Mouse (Mus musculus): Measurements from ENCODE around the gene Ppfibp1. TPM values are rescaled to one million over a fixed set of nuclear protein-coding genes. Genes with fewer than 3 reads are reported as not detected.

Ppfibp1 gene
- polyA plus RNA-seq, 1 experiment, result 15.5 TPM

GRCm38 (mm10) chr6:146949682-146950453 lies 61.6 kb downstream of the Ppfibp1 start:
- TF ChIP-seq CTCF (IDR thresholded peaks at IDR 0.05; ENCODE audit: control insufficient read depth, insufficient read depth, low read length), result no peak
- no peak for TF ChIP-seq POLR2A (IDR thresholded peaks at IDR 0.05; ENCODE audit: borderline replicate concordance, control insufficient read depth, low read depth, low read length)

GRCm38 (mm10) chr6:146950454-146950832 lies 62.2 kb downstream of the Ppfibp1 start:
- Histone ChIP-seq H3K4me3 (replicated peaks; ENCODE audit: control insufficient read depth, low read depth, low read length) (no peak overlapping the region), H3K27ac (ENCODE audit: control insufficient read depth, insufficient read depth, low read depth, low read length, poor library complexity) (no peak overlapping the region), H3K4me1 (ENCODE audit: control insufficient read depth, insufficient read depth, low read length) (no peaks in the 10 kb centered on the region)
- 55% methylated on average over 1 of the region's 1 CpGs for WGBS
- TF ChIP-seq CTCF (IDR thresholded peaks at IDR 0.05; ENCODE audit: control insufficient read depth, insufficient read depth, low read length) (no peak), POLR2A (IDR thresholded peaks at IDR 0.05; ENCODE audit: borderline replicate concordance, control insufficient read depth, low read depth, low read length) (no peak)

More at GRCm38 (mm10) chr6:146949682-146950453, 61.6 kb downstream of the Ppfibp1 start:
- no peaks in the 10 kb centered on the region for H3K4me1 ChIP-seq (ENCODE audit: control insufficient read depth, insufficient read depth, low read length)
- 53% methylated on average over 10 of the region's 10 CpGs for WGBS
- H3K27ac ChIP-seq (ENCODE audit: control insufficient read depth, insufficient read depth, low read depth, low read length, poor library complexity), result no peak overlapping the region
- H3K4me3 ChIP-seq (replicated peaks; ENCODE audit: control insufficient read depth, low read depth, low read length), result no peak overlapping the region

DNA sequence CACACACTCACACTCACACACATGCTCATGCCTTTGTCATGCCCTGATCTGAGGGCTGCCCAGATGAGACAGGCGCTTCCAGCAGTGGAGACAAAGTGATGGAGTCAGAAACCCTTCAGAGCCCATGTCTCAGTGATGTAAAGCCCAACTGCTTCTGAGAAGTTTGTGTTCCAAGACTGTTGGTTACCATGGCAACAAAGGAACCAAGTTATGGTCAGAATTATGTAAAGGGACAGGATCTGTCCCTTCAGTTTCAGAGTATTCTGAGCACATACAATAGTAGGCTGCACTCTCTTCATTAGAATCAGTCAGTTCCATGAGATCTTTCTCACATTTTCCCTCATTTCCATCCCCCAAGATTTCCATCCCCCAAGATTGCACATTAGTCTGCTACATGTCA lies 66.0 kb downstream of the Ppfibp1 start, which contains the start of gene 1700034J05Rik:
Gene 1700034J05Rik (minus strand): TSS at position 165 of the 400 bp plus-strand sequence.
- Histone ChIP-seq H3K27ac (ENCODE audit: control insufficient read depth, insufficient read depth, low read depth, low read length, poor library complexity) (no peak within 1 kb of the TSS), H3K4me3 (replicated peaks; ENCODE audit: control insufficient read depth, low read depth, low read length) (no peak within 1 kb of the TSS), H3K4me1 (ENCODE audit: control insufficient read depth, insufficient read depth, low read length) (no peaks in the 10 kb centered on the region)
- 88% methylated on average over 1 of the region's 1 CpGs for WGBS
- TF ChIP-seq CTCF (IDR thresholded peaks at IDR 0.05; ENCODE audit: control insufficient read depth, insufficient read depth, low read length) (no peak), POLR2A (IDR thresholded peaks at IDR 0.05; ENCODE audit: borderline replicate concordance, control insufficient read depth, low read depth, low read length) (no peak)

- Histone ChIP-seq H3K27ac (ENCODE audit: control insufficient read depth, insufficient read depth, low read depth, low read length, poor library complexity) (no peak overlapping the region), H3K4me3 (replicated peaks; ENCODE audit: control insufficient read depth, low read depth, low read length) (no peak overlapping the region), H3K4me1 (ENCODE audit: control insufficient read depth, insufficient read depth, low read length) (no peaks in the 10 kb centered on the region)
- WGBS, result 50% methylated on average over 1 of the region's 1 CpGs
- TF ChIP-seq CTCF (IDR thresholded peaks at IDR 0.05; ENCODE audit: control insufficient read depth, insufficient read depth, low read length) (no peak), POLR2A (IDR thresholded peaks at IDR 0.05; ENCODE audit: borderline replicate concordance, control insufficient read depth, low read depth, low read length) (no peak)
These were observed 67.2 kb downstream of the Ppfibp1 start for GRCm38 (mm10) chr6:146955475-146955874.

DNA sequence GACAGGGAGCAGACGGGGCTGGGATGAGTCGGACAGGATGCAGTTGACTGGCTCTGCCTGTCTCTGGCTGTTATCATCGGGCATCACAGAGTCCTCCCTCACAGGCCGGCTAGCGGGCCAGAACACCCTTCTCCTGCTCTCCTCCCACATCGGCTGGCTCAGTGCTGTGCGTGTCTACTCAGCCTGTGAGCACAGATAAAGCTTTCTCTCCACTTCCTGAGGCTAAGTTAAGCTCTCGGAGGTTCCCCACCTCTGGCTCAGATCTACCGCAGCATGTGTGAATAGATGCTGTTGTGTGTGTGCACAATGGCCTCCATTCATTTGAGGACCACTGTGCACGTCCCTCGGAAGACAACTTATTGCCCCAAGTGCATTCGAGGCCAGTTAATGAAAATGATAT lies 67.6 kb downstream of the Ppfibp1 start:
- H3K4me3 ChIP-seq (replicated peaks; ENCODE audit: control insufficient read depth, low read depth, low read length), result no peak overlapping the region
- H3K4me1 ChIP-seq (ENCODE audit: control insufficient read depth, insufficient read depth, low read length), result no peaks in the 10 kb centered on the region
- H3K27ac ChIP-seq (ENCODE audit: control insufficient read depth, insufficient read depth, low read depth, low read length, poor library complexity), result no peak overlapping the region
- 43% methylated on average over 12 of the region's 12 CpGs for WGBS
- TF ChIP-seq POLR2A (IDR thresholded peaks at IDR 0.05; ENCODE audit: borderline replicate concordance, control insufficient read depth, low read depth, low read length) (no peak), CTCF (IDR thresholded peaks at IDR 0.05; ENCODE audit: control insufficient read depth, insufficient read depth, low read length) (no peak)

DNA sequence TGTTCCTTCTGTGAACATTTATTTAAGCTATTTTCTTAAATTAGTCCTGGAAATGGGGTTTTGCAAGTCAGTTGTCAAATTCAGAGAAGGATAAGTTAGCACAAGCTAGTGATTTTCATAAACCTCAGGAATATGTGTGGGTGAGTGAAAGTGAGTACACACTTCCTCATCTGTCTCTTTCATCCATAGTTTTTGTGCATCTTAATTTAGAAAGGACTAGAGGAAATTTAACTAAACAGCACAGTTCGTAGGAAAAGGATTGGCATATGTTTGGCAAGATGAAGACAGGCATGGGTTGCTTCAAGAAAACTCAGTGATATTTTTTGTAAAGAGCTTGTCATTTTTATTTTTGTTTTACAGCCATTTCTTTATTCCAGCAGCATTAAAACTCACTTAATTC lies 68.7 kb downstream of the Ppfibp1 start:
- TF ChIP-seq CTCF (IDR thresholded peaks at IDR 0.05; ENCODE audit: control insufficient read depth, insufficient read depth, low read length) (no peak), POLR2A (IDR thresholded peaks at IDR 0.05; ENCODE audit: borderline replicate concordance, control insufficient read depth, low read depth, low read length) (no peak)
- WGBS, result 87% methylated on average over 1 of the region's 1 CpGs
- Histone ChIP-seq H3K4me1 (ENCODE audit: control insufficient read depth, insufficient read depth, low read length) (no peaks in the 10 kb centered on the region), H3K4me3 (replicated peaks; ENCODE audit: control insufficient read depth, low read depth, low read length) (no peak overlapping the region), H3K27ac (ENCODE audit: control insufficient read depth, insufficient read depth, low read depth, low read length, poor library complexity) (no peak overlapping the region)

GRCm38 (mm10) chr6:146958694-146959093 lies 70.4 kb downstream of the Ppfibp1 start:
- H3K4me1 ChIP-seq (ENCODE audit: control insufficient read depth, insufficient read depth, low read length), result no peaks in the 10 kb centered on the region
- 59% methylated on average over 1 of the region's 1 CpGs for WGBS
- H3K27ac ChIP-seq (ENCODE audit: control insufficient read depth, insufficient read depth, low read depth, low read length, poor library complexity), result no peak overlapping the region
- TF ChIP-seq CTCF (IDR thresholded peaks at IDR 0.05; ENCODE audit: control insufficient read depth, insufficient read depth, low read length), result no peak
- TF ChIP-seq POLR2A (IDR thresholded peaks at IDR 0.05; ENCODE audit: borderline replicate concordance, control insufficient read depth, low read depth, low read length), result no peak
- no peak overlapping the region for H3K4me3 ChIP-seq (replicated peaks; ENCODE audit: control insufficient read depth, low read depth, low read length)

DNA sequence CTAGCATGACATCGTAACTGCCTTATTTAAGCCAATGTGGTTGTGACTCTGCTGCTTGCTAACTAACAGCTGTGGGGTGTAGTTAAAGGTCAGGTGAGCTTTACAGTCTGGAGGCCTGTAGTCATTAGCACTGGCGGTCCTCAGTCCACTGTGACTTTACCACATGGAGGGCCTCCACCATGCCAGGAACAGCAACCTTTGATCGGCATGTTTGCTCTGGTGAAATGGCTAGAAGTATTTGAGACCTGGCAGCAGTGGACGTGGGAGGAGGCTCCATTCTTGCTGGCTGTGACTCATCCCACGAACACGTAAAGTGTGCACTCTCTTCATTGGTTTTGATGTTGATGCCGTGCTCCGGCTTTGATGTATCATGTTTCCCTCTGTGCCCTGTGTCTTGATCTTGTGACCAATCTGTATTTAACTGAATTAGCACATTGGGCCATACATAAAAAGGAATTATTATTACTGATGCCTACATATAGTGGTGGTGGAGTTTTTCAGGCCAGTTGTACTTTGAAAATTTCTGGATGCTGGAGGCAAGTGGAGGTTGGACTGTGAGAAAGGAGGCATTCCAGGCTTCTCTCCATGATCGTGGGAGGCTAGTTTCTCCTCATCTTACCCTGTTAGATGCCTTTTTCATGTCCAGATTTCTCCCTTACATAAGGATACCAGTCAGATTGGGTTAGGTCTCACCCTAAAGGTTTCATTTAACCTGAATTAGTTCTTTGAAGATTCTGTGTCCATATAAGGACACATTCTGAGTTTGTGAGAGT lies 71.8 kb downstream of the Ppfibp1 start:
- no peak overlapping the region for H3K4me3 ChIP-seq (replicated peaks; ENCODE audit: control insufficient read depth, low read depth, low read length)
- TF ChIP-seq POLR2A (IDR thresholded peaks at IDR 0.05; ENCODE audit: borderline replicate concordance, control insufficient read depth, low read depth, low read length), result no peak
- TF ChIP-seq CTCF (IDR thresholded peaks at IDR 0.05; ENCODE audit: control insufficient read depth, insufficient read depth, low read length), result no peak
- no peak overlapping the region for H3K27ac ChIP-seq (ENCODE audit: control insufficient read depth, insufficient read depth, low read depth, low read length, poor library complexity)
- WGBS, result 86% methylated on average over 9 of the region's 9 CpGs
- no peaks in the 10 kb centered on the region for H3K4me1 ChIP-seq (ENCODE audit: control insufficient read depth, insufficient read depth, low read length)
